Mouse (Mus musculus) MEL (cell line): Measurements from ENCODE around the gene Hist1h4m. TPM values are rescaled to one million over a fixed set of nuclear protein-coding genes. Genes with fewer than 3 reads are reported as not detected.

ENCODE experiments used
- DNase-seq: peaks from one replicate; pipeline ENCODE4 v3.0.0; 2011; ENCODE audit warnings: low read depth, low spot score
- H3K27ac ChIP-seq: 2 replicates; pipeline ENCODE4 v1.5.1; 2012; ENCODE audit warnings: low read depth, mild to moderate bottlenecking, control low read depth, low read length, moderate library complexity; ENCODE audit not compliant: control insufficient read depth
- H3K27me3 ChIP-seq, 2 experiments: fragments of 150-350 bp in 1 of 2; sonication (generic) in 1 of 2; 2 replicates each; pipeline ENCODE4 v1.6.1; 2012; ENCODE audit warnings: low read length in 2 of 2, mild to moderate bottlenecking in 2 of 2, improper control_type of control experiment in 1 of 2, moderate library complexity in 1 of 2; ENCODE audit not compliant: insufficient read depth in 2 of 2, control insufficient read depth in 1 of 2
- H3K36me3 ChIP-seq, 2 experiments: 2 replicates each; pipeline ENCODE4 v1.6.1; 2012 to 2014; ENCODE audit warnings: low read length in 2 of 2, improper control_type of control experiment in 1 of 2, inconsistent platforms in 1 of 2, mild to moderate bottlenecking in 1 of 2; ENCODE audit not compliant: insufficient read depth in 2 of 2, control insufficient read depth in 1 of 2
- H3K4me1 ChIP-seq, 2 experiments: fragments of 150-350 bp in 1 of 2; sonication (generic) in 1 of 2; 2 replicates each; pipeline ENCODE4 v1.6.1; 2012; ENCODE audit warnings: low read length in 2 of 2, improper control_type of control experiment in 1 of 2, mild to moderate bottlenecking in 1 of 2; ENCODE audit not compliant: insufficient read depth in 2 of 2, control insufficient read depth in 1 of 2
- H3K4me3 ChIP-seq, 2 experiments: fragments of 150-350 bp in 1 of 2; sonication (generic) in 1 of 2; 2 replicates each; pipeline ENCODE4 v1.5.1; 2012; ENCODE audit warnings: low read depth in 2 of 2, low read length in 2 of 2, mild to moderate bottlenecking in 2 of 2, moderate library complexity in 2 of 2, control low read depth in 1 of 2, improper control_type of control experiment in 1 of 2; ENCODE audit not compliant: control insufficient read depth in 1 of 2, insufficient read depth in 1 of 2
- H3K79me2 ChIP-seq: 2 replicates; pipeline ENCODE4 v1.6.1; 2012; ENCODE audit warnings: mild to moderate bottlenecking, low read length, moderate library complexity; ENCODE audit not compliant: control insufficient read depth, poor library complexity, insufficient read depth
- H3K9ac ChIP-seq: 2 replicates; pipeline ENCODE4 v1.6.1; 2012; ENCODE audit warnings: low read depth, mild to moderate bottlenecking, control low read depth, low read length, moderate library complexity; ENCODE audit not compliant: control insufficient read depth, poor library complexity, severe bottlenecking
- H3K9me3 ChIP-seq: fragments of 150-350 bp; sonication (generic); replicated peaks from 2 replicates; pipeline ENCODE4 v1.6.1; 2012; ENCODE audit warnings: mild to moderate bottlenecking, low read length, improper control_type of control experiment, moderate library complexity; ENCODE audit not compliant: insufficient read depth
- E2F4 ChIP-seq: IDR thresholded peaks from 2 replicates; pipeline ENCODE4 v1.6.1; 2011; ENCODE audit warnings: low read depth, low read length, improper control_type of control experiment, borderline replicate concordance
- ETS1 ChIP-seq: IDR thresholded peaks from 2 replicates; pipeline ENCODE4 v1.6.1; 2012; ENCODE audit warnings: low read depth, mild to moderate bottlenecking, inconsistent platforms, low read length, improper control_type of control experiment, moderate library complexity
- JUND ChIP-seq: IDR thresholded peaks from 2 replicates; pipeline ENCODE4 v1.6.1; 2011; ENCODE audit warnings: low read depth, mild to moderate bottlenecking, improper control_type of control experiment, low read length
- MAZ ChIP-seq: IDR thresholded peaks from 2 replicates; pipeline ENCODE4 v1.6.1; 2012; ENCODE audit warnings: low read depth, mild to moderate bottlenecking, inconsistent platforms, low read length, improper control_type of control experiment
- MEF2A ChIP-seq: IDR thresholded peaks from 2 replicates; pipeline ENCODE4 v1.6.1; 2014; ENCODE audit warnings: low read depth, mild to moderate bottlenecking, inconsistent platforms, low read length, improper control_type of control experiment; ENCODE audit not compliant: poor library complexity, insufficient replicate concordance, severe bottlenecking; ENCODE audit errors: extremely low read depth
- MYC ChIP-seq: IDR thresholded peaks from 2 replicates; pipeline ENCODE4 v1.6.1; 2011; ENCODE audit warnings: low read depth, mild to moderate bottlenecking, low read length, improper control_type of control experiment, moderate library complexity
- POLR2A ChIP-seq, 2 experiments: IDR thresholded peaks; 2 replicates each; pipeline ENCODE4 v1.6.1; 2011 to 2012; ENCODE audit warnings: low read length in 2 of 2, mild to moderate bottlenecking in 2 of 2, control low read depth in 1 of 2, improper control_type of control experiment in 1 of 2, low read depth in 1 of 2, moderate library complexity in 1 of 2; ENCODE audit not compliant: control insufficient read depth in 1 of 2, insufficient read depth in 1 of 2, poor library complexity in 1 of 2
- POLR2AphosphoS5 ChIP-seq: IDR thresholded peaks from 2 replicates; pipeline ENCODE4 v1.6.1; 2012; ENCODE audit warnings: low read depth, borderline replicate concordance, mild to moderate bottlenecking, inconsistent platforms, low read length, moderate library complexity, mixed read lengths
- RAD21 ChIP-seq: IDR thresholded peaks from 2 replicates; pipeline ENCODE4 v1.6.1; 2011; ENCODE audit warnings: mild to moderate bottlenecking, low read depth, low read length, improper control_type of control experiment
- RCOR1 ChIP-seq: IDR thresholded peaks from 2 replicates; pipeline ENCODE4 v1.6.1; 2012; ENCODE audit warnings: low read depth, mild to moderate bottlenecking, inconsistent platforms, low read length, improper control_type of control experiment
- SIN3A ChIP-seq: IDR thresholded peaks from 2 replicates; pipeline ENCODE4 v1.6.1; 2012; ENCODE audit warnings: low read length, improper control_type of control experiment, inconsistent platforms
- TCF12 ChIP-seq: IDR thresholded peaks from 2 replicates; pipeline ENCODE4 v1.6.1; 2014; ENCODE audit warnings: low read depth, mild to moderate bottlenecking, inconsistent platforms, low read length, improper control_type of control experiment, moderate library complexity
- ZC3H11A ChIP-seq: IDR thresholded peaks from 2 replicates; pipeline ENCODE4 v1.6.1; 2012; ENCODE audit warnings: low read depth, mild to moderate bottlenecking, inconsistent platforms, low read length, improper control_type of control experiment
- ZKSCAN1 ChIP-seq: IDR thresholded peaks from 2 replicates; pipeline ENCODE4 v1.6.1; 2012; ENCODE audit warnings: low read depth, mild to moderate bottlenecking, inconsistent platforms, low read length, improper control_type of control experiment, moderate library complexity
- polyA plus RNA-seq, 2 experiments: library from polyadenylated mRNA; stranded (reverse) in 1 of 2; unstranded in 1 of 2; fragments of >175 nt in 1 of 2; fragments of >200 nt in 1 of 2; gene quantifications; 2 replicates each; pipeline versions ENCODE4 v1.2.1 to v1.2.4; 2012; ENCODE audit warnings: low replicate concordance in 2 of 2, low read depth in 1 of 2; ENCODE audit not compliant: insufficient read length in 2 of 2, insufficient read depth in 1 of 2, missing spikeins in 1 of 2
- total RNA-seq: library from RNA; depleted of rRNA; stranded (reverse); fragments of 300-350 nt; gene quantifications from 2 replicates; pipeline ENCODE4 v1.2.3, GENCODE M21; 2012

Gene Hist1h4m
- total and polyA plus RNA-seq, 3 experiments: 27.5 to 49.2 TPM; not detected in 1

GRCm38 (mm10) chr13:21783255-21783617, 28.3 kb upstream of the Hist1h4m start, which contains the start of gene Hist1h3i:
Hist1h3i (minus strand) TSS chr13:21783370.
- Histone ChIP-seq H3K9ac (peak within 1 kb of the TSS; percentile 75), H3K27me3 (no peaks in the 10 kb centered on the region), H3K4me3 (peak within 1 kb of the TSS; percentile 36 to 44), H3K79me2 (peaks cover 8% of the 10 kb centered on the region; the same call in 1 of the 2 replicates), H3K27ac (peak within 1 kb of the TSS; percentile 93), H3K4me1 (no peaks in the 10 kb centered on the region), H3K36me3 (peaks cover 0 to 28% of the 10 kb centered on the region in 2 experiments; a peak in 2 of 4 replicates), H3K9me3 (no peaks in the 10 kb centered on the region)
- DNase-seq: peak; percentile 94
- no peak for TF ChIP-seq MEF2A
- TF ChIP-seq POLR2AphosphoS5: peak; percentile 96; the same call in 1 of the 2 replicates
- TF ChIP-seq MYC: no peak
- no peak for TF ChIP-seq E2F4
- no peak for TF ChIP-seq ZC3H11A
- no peak for TF ChIP-seq RAD21
- TF ChIP-seq POLR2A (IDR thresholded peaks at IDR 0.05; ENCODE audit: control insufficient read depth in 1 of 2, insufficient read depth in 1 of 2, low read depth in 1 of 2, low read length in 2 of 2, poor library complexity in 1 of 2): peak in 1 of 2 experiments; percentile 96; a peak in 1 of 4 replicates
- TF ChIP-seq, all 39 proteins: peak for 2

- Histone ChIP-seq H3K4me3 (peak overlapping the region; percentile 8 to 36), H3K27me3 (no peaks in the 10 kb centered on the region), H3K27ac (peak overlapping the region; percentile 93), H3K79me2 (peaks cover 8% of the 10 kb centered on the region; the same call in 1 of the 2 replicates), H3K9ac (peak overlapping the region; percentile 65), H3K4me1 (no peaks in the 10 kb centered on the region), H3K36me3 (peaks cover 0 to 31% of the 10 kb centered on the region in 2 experiments; a peak in 2 of 4 replicates), H3K9me3 (no peaks in the 10 kb centered on the region)
- no peak for TF ChIP-seq E2F4
- no peak for TF ChIP-seq MAZ
- TF ChIP-seq POLR2A (IDR thresholded peaks at IDR 0.05; ENCODE audit: control insufficient read depth in 1 of 2, insufficient read depth in 1 of 2, low read depth in 1 of 2, low read length in 2 of 2, poor library complexity in 1 of 2): no peak
- no peak for TF ChIP-seq RCOR1
- no peak for TF ChIP-seq ZKSCAN1
- no peak for TF ChIP-seq SIN3A
- TF ChIP-seq JUND: no peak
- TF ChIP-seq TCF12: no peak
- TF ChIP-seq ETS1: no peak
- peak; percentile 84 for DNase-seq
These were observed 27.8 kb upstream of the Hist1h4m start for GRCm38 (mm10) chr13:21783734-21784161.
